Mouse (Mus musculus) frontal cortex, adult (tissue): Measurements from ENCODE around the gene Cpm.
"Not testable (repeated sequence)": the region's sequence is repeated elsewhere in the genome, so short reads cannot be mapped to it uniquely, and the experiment has no call there.

Experiments
- ATAC-seq: cut with Nextera tagmentation; 2 replicates; pipeline ENCODE4 v1.9.2; 2017; ENCODE audit warnings: mild to moderate bottlenecking, moderate library complexity, mixed read lengths; ENCODE audit not compliant: low TSS enrichment

The Cpm gene

GRCm38 (mm10) chr10:117593041-117593570 lies 36.2 kb upstream of the Cpm start:
- no peak for ATAC-seq

- no peak for ATAC-seq
Measured at GRCm38 (mm10) chr10:117593857-117594256, 35.4 kb upstream of the Cpm start.

GRCm38 (mm10) chr10:117594291-117594850 lies 34.9 kb upstream of the Cpm start:
- ATAC-seq: no peak

- no peak for ATAC-seq
Measured at GRCm38 (mm10) chr10:117594913-117595312, 34.4 kb upstream of the Cpm start.

GRCm38 (mm10) chr10:117595442-117596164 lies 33.7 kb upstream of the Cpm start:
- ATAC-seq: no peak

- ATAC-seq: no peak
Measured at GRCm38 (mm10) chr10:117596165-117596735, 33.0 kb upstream of the Cpm start.

GRCm38 (mm10) chr10:117596771-117597324 lies 32.5 kb upstream of the Cpm start:
- ATAC-seq: no peak

GRCm38 (mm10) chr10:117597371-117598265 lies 31.7 kb upstream of the Cpm start:
- not testable (repeated sequence) for ATAC-seq

- ATAC-seq: no peak
Measured at GRCm38 (mm10) chr10:117598266-117598950, 30.9 kb upstream of the Cpm start.

- not testable (repeated sequence) for ATAC-seq
Measured at GRCm38 (mm10) chr10:117598951-117599572, 30.2 kb upstream of the Cpm start.

- no peak for ATAC-seq
Measured at GRCm38 (mm10) chr10:117601146-117602035, 27.9 kb upstream of the Cpm start.

GRCm38 (mm10) chr10:117602325-117603129 lies 26.8 kb upstream of the Cpm start:
- ATAC-seq: no peak

GRCm38 (mm10) chr10:117603130-117603833 lies 26.0 kb upstream of the Cpm start:
- 0 out of 2 replicates have a peak, but pooled peaks have one; percentile 15 for ATAC-seq

GRCm38 (mm10) chr10:117603834-117604623 lies 25.3 kb upstream of the Cpm start:
- ATAC-seq: peak; percentile 100

GRCm38 (mm10) chr10:117604624-117605282 lies 24.5 kb upstream of the Cpm start:
- no peak for ATAC-seq
